Mouse (Mus musculus) gastrocnemius, postnatal 25 days (tissue): ENCODE data around the gene Mag. TPM values are rescaled to one million over a fixed set of nuclear protein-coding genes. Genes with fewer than 3 reads are reported as not detected.
"Not testable (repeated sequence)": the region's sequence is repeated elsewhere in the genome, so short reads cannot be mapped to it uniquely, and the experiment has no call there.

Experiments used
- DNase-seq: peaks from one replicate; pipeline ENCODE4 v3.0.0; 2022
- total RNA-seq, 2 experiments: library from RNA; stranded (reverse); gene quantifications; 1 replicate in 1 of 2; 2 replicates in 1 of 2; pipeline ENCODE4 v1.2.3; 2021

The Mag gene
- total RNA-seq, 2 experiments from 2014 or later = 1.1 to 1.8 TPM

GRCm38 (mm10) chr7:30940070-30940469 lies 25.4 kb upstream of the Mag start:
- not testable (repeated sequence) for DNase-seq

DNA sequence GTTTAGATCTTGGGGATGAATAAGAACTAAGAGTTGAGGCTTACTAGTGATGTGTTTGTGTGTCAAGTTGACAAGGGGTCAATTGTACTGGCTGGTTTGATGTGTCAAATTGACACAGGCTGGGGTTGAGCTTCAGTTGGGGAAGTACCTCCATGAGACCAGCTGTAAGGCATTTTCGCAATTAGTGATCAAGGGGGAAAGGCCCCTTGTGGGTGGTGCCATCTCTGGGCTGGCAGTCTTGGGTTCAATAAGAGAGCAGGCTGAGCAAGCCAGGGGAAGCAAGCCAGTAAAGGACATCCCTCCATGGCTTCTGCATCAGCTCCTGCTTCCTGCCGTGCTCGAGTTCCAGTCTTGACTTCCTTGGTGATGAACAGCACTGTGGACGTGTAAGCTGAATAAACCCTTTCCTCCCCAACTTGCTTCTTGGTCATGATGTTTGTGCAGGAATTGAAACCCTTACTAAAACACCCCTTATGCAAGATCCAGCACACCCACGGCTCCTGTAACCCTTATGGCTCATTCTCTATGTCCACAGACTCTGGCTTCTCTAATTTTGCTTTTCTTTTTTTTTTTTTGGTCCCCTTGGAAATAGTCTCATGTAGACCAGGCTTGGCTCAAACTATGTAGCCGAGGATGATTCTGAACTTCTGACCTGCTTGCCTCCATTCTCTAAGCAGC lies 20.9 kb upstream of the Mag start:
- DNase-seq = not testable (repeated sequence)

- not testable (repeated sequence) for DNase-seq
Observed at GRCm38 (mm10) chr7:30924581-30924980, 9.9 kb upstream of the Mag start, which contains the start of gene Hamp2. TSS of gene Hamp2 (minus strand) at chr7:30924681.

DNA sequence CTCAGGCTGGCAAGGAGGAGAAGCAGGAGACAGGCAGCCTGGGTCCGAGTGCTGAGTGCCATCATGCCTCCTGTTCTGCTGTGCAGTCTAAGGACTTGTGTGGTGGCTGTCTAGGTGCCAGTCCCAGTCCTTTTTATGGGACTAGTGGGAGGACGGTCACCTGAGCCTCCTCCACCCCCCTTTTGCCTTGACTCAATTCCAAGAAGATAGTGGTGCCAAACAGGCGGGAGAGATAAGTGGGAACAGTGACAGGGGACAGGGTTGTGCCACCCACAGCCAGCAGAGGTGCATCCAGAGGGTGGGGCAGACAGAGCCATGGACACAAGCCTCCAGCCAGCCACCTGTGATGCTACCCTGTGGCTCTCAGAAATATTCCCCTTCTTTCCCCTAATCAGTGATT lies 9.4 kb upstream of the Mag start:
- no peak for DNase-seq

- not testable (repeated sequence) for DNase-seq
Observed at GRCm38 (mm10) chr7:30922490-30922889, 7.8 kb upstream of the Mag start.

GRCm38 (mm10) chr7:30920217-30920616 lies 5.5 kb upstream of the Mag start:
- DNase-seq = no peak

DNA sequence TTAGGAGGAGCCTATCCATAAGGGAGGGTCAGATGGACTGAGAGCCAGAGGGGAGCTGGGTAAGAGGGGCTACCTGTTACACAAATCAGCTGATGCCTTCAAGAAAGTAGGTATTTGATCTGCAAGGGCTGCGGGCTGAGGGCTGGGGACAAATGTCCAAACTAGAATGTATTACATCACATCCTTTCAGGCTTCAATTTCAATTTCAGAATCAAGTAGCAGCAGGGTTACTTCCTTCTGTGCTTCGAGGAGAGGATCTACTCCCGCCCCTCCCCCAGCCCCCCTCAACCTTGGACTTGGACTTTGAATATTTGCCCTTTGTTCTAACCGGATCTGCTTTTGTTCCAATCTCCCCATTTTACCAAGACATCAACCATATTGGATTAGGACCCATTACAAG lies 2.5 kb upstream of the Mag start:
- no peak for DNase-seq

DNA sequence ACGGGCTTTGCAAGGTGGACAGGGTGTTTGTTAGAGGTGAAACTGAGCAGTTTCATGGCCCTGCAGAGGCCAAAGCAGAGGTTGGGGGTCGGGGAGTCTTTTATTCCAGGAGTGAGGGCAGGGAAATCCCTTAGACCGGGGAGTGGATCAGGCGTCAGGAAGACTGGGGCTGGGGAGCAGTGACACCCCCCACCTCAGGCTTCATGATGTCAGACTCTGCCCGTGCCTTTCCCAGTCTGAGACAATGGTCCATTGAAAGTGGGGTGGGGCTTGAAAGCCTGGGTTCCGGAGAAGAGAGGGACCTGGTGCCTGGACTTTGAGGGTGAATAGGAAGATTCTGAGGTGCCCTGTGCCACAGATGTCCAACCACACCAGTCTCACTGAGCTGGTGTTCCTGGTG lies 2.0 kb upstream of the Mag start:
- no peak for DNase-seq

DNA sequence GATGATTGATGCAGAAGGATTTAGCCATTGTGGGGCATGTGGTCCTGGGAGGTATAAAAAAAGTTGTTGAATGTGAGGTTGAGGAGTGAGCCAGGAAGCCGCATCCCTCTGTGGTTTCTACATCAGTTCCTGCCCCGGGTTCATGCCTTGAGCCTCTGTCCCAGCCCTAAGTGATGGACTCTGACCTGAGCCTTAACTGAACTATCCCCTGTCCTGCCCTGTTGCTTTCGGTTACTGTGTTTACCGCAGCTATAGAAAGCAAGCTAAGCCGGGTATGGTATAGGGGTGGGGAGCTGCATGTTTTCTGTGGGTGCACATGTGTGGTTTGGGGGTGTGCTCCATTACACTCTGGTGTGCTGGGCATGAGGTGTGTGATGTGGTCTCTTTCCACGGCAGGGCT lies 4.9 kb downstream of the Mag start:
- no peak for DNase-seq

- DNase-seq = no peak
Observed at GRCm38 (mm10) chr7:30908992-30909431, 5.7 kb downstream of the Mag start.

GRCm38 (mm10) chr7:30908277-30908991 lies 6.2 kb downstream of the Mag start:
- no peak for DNase-seq

DNA sequence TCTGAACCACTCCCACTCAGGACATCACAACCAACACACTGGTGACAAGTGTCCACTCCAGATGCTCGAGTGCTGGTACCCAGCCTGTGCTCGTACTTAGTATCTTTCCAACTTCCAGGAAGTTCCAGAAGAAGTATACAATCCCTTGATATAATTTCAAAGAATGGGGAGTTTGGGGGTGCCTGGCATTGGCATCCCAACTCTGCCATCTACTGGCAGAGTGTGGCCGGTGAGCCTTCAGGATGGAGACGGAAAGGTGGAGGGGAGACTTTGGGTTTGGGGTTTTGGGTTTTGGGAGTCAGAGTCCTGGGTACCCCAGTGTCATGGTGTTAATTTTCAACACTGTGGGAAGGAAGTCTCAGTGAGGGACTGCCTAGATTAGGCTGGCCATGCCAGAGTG lies 10.6 kb downstream of the Mag start:
- DNase-seq = no peak

DNA sequence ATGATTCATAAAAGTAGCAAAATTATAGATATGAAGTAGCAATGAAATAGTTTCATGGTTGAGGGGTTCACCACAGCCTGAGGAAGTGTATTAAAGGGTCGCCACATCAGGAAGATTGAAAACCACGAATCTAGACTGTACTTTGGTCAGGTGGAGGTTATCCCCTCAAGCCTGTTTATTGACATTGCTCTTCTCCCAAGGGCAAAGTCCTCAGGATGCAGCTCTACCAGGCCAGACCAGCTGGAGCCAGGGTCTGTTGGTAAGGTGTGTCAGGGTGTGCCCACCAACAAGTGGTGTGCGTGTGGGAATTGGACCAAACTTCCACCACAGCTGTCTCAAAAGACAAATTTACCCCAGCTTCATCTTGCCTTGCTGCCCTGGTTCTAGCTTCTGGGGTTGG lies 19.5 kb downstream of the Mag start:
- no peak for DNase-seq

DNA sequence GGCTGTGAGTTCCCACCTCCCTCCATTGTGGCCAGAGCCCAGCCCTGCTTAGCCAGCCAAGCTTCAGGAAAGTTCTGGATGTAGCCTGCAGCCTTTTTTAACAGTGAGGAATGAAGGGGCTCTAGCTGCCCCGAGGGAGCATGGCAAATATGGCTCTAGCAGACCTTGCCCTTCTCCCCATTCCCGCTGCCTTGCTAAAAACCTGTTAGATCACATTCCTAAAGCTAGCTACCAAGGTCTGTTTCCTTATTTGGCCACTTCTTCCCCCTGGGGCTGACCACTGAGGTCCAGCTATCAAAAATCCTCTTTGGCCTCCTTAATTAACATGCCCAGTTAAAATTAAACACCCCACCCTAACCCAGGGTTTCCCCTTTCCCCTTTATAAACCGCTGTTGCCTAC lies 22.2 kb downstream of the Mag start:
- DNase-seq = no peak

DNA sequence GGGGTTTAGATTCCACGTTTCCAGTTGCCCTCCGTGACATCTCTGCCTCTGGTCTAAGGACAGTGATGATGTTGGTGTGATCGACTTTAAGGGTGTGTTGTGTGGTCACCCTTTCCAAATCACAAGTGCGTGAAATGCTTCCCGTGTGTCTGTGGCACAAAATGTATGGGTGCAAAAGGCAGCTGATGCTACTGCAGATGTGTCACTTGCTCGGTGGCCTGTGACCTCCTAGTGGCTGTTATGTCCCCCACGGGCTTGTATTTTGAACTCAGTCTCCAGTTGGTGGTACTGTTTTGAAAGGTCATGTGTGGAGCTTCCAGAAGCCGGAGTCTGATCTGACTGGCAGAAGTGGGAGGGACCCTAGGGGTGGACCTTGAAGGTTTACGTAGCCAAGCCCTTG lies 22.9 kb downstream of the Mag start:
- no peak for DNase-seq

DNA sequence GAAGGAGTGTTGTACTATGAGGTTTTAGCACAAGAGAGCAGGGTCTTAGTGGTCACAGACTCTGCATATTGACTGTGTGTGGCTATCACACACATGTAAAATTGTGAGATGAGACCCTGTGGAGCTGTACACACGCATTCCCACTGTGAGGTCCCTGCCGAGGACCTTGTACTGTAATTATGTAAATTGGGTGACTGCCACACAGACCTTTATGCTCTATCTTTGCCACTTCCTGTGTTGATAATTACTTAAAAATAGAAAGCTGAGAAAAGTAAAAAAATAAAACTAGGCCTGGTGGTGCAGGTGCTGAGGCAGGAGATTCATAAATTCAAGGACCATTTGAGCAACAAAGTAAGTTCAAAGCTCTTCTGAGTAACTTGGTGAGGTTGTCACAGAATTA lies 24.0 kb downstream of the Mag start:
- no peak for DNase-seq

DNA sequence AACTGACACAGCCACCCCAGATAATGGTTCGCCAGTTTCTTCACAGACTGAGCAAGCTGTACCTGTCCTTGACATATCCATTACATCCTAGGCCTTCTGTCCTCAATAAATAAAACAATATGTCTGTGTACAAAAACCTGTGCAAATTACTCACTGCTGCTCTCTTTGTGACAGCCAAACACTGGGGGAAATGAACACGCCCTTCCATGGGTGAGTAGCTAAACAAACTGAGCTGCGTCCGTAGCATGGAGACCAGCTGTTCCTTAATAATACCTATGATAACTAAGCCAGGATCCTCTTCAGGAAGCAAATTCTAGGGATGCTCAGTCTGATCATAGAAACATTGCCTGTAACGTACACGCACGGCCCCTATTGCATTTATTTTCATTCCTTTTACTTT lies 25.9 kb downstream of the Mag start:
- DNase-seq = no peak

DNA sequence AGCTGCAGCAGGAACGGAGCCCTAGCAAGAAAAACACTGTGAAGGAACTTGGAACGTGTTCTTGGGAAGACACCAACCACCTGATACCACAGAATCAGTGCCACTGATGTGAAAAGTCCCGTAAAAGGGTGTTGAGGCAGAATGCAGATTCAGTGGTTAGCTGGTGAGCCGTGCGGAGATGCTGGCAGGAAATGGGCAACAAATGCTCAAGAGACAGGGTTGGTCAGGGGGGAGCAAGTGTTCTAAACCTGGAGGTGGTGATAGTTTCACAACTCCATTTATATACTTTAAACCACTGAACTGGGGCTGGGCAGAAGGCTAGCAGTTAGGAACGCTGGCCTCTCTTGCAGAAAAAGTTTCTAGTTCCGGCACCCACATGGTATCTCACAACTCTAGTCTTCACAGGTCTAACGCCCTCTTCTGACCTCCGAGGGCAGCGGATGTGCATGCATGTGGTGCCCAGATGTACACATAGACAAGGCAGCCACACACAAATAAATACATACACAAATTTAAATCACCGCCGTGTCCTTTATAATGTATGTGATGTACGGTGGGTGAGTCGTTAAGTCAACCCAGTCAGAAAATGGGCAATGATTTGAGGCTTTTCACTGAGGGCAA lies 27.0 kb downstream of the Mag start:
- no peak for DNase-seq

- DNase-seq = no peak
Observed at GRCm38 (mm10) chr7:30886852-30887251, 27.8 kb downstream of the Mag start.

GRCm38 (mm10) chr7:30884047-30884446 lies 30.6 kb downstream of the Mag start:
- no peak for DNase-seq

DNA sequence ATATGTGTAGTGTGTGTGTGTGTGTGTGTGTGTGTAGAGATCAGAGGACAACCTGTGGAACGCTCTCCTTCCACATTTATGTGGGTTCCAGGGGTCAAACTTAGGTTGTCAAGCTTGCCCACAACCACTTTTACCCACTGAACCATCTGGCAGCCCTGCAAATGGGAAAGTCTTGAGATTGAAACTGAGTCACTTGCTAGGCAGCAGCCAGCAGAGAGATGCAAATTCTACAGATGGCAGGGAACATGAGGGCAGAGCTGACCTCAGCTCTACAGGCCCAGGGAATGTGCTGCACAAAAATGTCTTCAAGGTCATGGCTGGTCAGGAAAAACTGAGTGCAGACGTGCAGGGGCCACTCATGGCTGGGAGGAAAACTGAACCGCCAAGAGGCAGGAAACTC lies 33.3 kb downstream of the Mag start:
- DNase-seq = no peak

DNA sequence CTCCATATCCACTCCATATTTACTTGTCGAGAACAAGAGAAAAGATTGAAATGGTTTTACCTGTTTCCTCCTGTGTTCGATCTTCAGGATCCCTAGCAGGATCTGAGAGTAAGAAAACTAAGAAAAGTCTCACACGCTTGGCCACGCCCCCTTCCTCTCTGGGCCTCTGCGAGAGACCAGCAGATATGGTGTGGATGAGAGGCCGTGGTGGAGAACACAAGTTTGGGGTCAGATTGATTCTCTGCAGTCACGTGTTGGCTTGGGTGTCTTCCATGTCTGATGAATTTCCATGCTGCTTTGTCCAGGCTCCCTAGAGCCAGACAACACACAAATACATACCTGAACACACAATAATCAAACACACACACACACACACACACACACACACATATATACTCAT lies 34.5 kb downstream of the Mag start, which contains the start of gene Cd22:
Cd22 (minus strand) TSS at position 167 of the 400 bp plus-strand sequence.
- DNase-seq = no peak

DNA sequence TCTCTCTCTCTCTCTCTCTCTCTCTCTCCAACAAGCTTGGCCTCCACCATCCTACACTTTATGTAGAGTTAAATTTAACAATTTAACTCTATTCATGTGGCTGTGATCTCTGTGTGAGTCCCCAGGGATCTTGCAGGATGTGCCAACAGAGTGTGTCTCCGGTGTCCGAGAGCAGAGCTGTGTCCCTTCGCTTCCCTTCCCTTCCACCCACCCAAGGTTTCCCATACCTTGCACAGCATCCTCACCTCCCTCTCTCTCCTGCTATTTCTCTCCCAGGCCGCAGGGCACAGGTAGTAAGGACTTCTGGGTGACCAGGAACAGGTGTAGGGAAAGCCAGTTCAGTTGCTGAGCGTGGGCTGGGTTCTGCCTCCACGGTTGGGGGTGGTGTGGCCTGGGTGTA lies 35.7 kb downstream of the Mag start:
- DNase-seq = no peak
